Mouse (Mus musculus) embryonic facial prominence, embryonic 14.5 days (tissue): ENCODE results near the gene Hnrnpa1. TPM values are rescaled to one million over a fixed set of nuclear protein-coding genes. Genes with fewer than 3 reads are reported as not detected.

Experiments
- ATAC-seq: fragments of 200-750 bp; cut with Nextera tagmentation; 2 replicates; pipeline ENCODE4 v1.8.0; 2017; ENCODE audit warnings: low read depth, moderate number of reproducible peaks, moderate TSS enrichment
- DNase-seq: peaks from one replicate; pipeline ENCODE4 v3.0.0-alpha.2; 2015; ENCODE audit warnings: low spot score
- H3K27ac ChIP-seq: fragments of 300-500 bp; sonication (generic); replicated peaks from 2 replicates; pipeline ENCODE4 v1.5.1; 2014; ENCODE audit warnings: low read depth, mild to moderate bottlenecking, low read length, moderate library complexity
- H3K27me3 ChIP-seq: fragments of 300-500 bp; sonication (generic); replicated peaks from 2 replicates; pipeline ENCODE4 v1.6.1; 2014; ENCODE audit warnings: low read length; ENCODE audit not compliant: control insufficient read depth, insufficient read depth
- H3K36me3 ChIP-seq: fragments of 300-500 bp; sonication (generic); 2 replicates; pipeline ENCODE4 v1.6.1; 2014; ENCODE audit warnings: low read length, mixed read lengths; ENCODE audit not compliant: control insufficient read depth, insufficient read depth
- H3K4me1 ChIP-seq: fragments of 300-500 bp; sonication (generic); 2 replicates; pipeline ENCODE4 v1.6.1; 2014; ENCODE audit warnings: antibody characterized with exemption, low read length; ENCODE audit not compliant: control insufficient read depth, insufficient read depth
- H3K4me2 ChIP-seq: fragments of 300-500 bp; sonication (generic); 2 replicates; pipeline ENCODE4 v1.6.1; 2014; ENCODE audit warnings: low read depth, mild to moderate bottlenecking, low read length, moderate library complexity, mixed read lengths
- H3K4me3 ChIP-seq: fragments of 300-500 bp; sonication (generic); 2 replicates; pipeline ENCODE4 v1.5.1; 2014; ENCODE audit warnings: low read depth, mild to moderate bottlenecking, low read length
- H3K9ac ChIP-seq: fragments of 300-500 bp; sonication (generic); 2 replicates; pipeline ENCODE4 v1.6.1; 2014; ENCODE audit warnings: low read depth, mild to moderate bottlenecking, low read length, moderate library complexity, mixed read lengths
- H3K9me3 ChIP-seq: fragments of 300-500 bp; sonication (generic); 2 replicates; pipeline ENCODE4 v1.6.1; 2016; ENCODE audit warnings: low read length; ENCODE audit not compliant: control insufficient read depth
- WGBS: fragments of 180-500 bp; shearing (Covaris S2); extraction: QIAGEN DNeasy Blood & Tissue Kit; methylation state at CpG from one replicate; pipeline ENCODE4 v1.1.7; 2014; 5-methylcytosine and 5-hydroxymethylcytosine counted together
- polyA plus RNA-seq: library from polyadenylated mRNA; unstranded; fragments of >200 nt; fragmentation: Nextera tagmentation; extraction: Ambion mirVana; gene quantifications from 2 replicates; pipeline ENCODE4 v1.2.1, GENCODE M21; 2014

Hnrnpa1 gene
- polyA plus RNA-seq, 1 experiment from 2014 or later, result 573 TPM

- H3K27ac ChIP-seq, result no peak overlapping the region
- no peak overlapping the region for H3K4me2 ChIP-seq
- H3K36me3 ChIP-seq, result 0 out of 2 replicates have a peak, but pooled peaks cover 3% of the 10 kb centered on the region
- no peaks in the 10 kb centered on the region for H3K9me3 ChIP-seq
- H3K4me3 ChIP-seq, result no peak overlapping the region
- 48% methylated on average over 7 of the region's 7 CpGs for WGBS
- H3K27me3 ChIP-seq, result no peaks in the 10 kb centered on the region
- ATAC-seq, result no peak
- 0 out of 2 replicates have a peak overlapping the region, but pooled peaks have one; percentile 14 for H3K9ac ChIP-seq
- peaks cover 7% of the 10 kb centered on the region for H3K4me1 ChIP-seq
- no peak for DNase-seq
Measured at GRCm38 (mm10) chr15:103277949-103278348, 37.7 kb downstream of the Hnrnpa1 start.

GRCm38 (mm10) chr15:103279750-103280149, 39.5 kb downstream of the Hnrnpa1 start:
- no peak overlapping the region for H3K4me2 ChIP-seq
- WGBS, result 61% methylated on average over 3 of the region's 3 CpGs
- ATAC-seq (no peak), DNase-seq (no peak)
- H3K4me1 ChIP-seq, result 0 out of 2 replicates have a peak, but pooled peaks cover 2% of the 10 kb centered on the region
- H3K9ac ChIP-seq, result no peak overlapping the region
- H3K36me3 ChIP-seq, result 0 out of 2 replicates have a peak, but pooled peaks cover 3% of the 10 kb centered on the region
- no peak overlapping the region for H3K27ac ChIP-seq
- no peak overlapping the region for H3K4me3 ChIP-seq
- no peaks in the 10 kb centered on the region for H3K27me3 ChIP-seq
- no peaks in the 10 kb centered on the region for H3K9me3 ChIP-seq

- DNase-seq (peak; percentile 58), ATAC-seq (no peak)
- no peak overlapping the region for H3K27ac ChIP-seq
- no peaks in the 10 kb centered on the region for H3K27me3 ChIP-seq
- 0 out of 2 replicates have a peak, but pooled peaks cover 3% of the 10 kb centered on the region for H3K36me3 ChIP-seq
- WGBS, result 68% methylated on average over 3 of the region's 3 CpGs
- H3K4me1 ChIP-seq, result peaks cover 13% of the 10 kb centered on the region
- no peak overlapping the region for H3K9ac ChIP-seq
- no peak overlapping the region for H3K4me3 ChIP-seq
- H3K9me3 ChIP-seq, result no peaks in the 10 kb centered on the region
- no peak overlapping the region for H3K4me2 ChIP-seq
Measured at GRCm38 (mm10) chr15:103280817-103281464, 40.7 kb downstream of the Hnrnpa1 start.

GRCm38 (mm10) chr15:103281465-103282205, 41.4 kb downstream of the Hnrnpa1 start:
- no peak overlapping the region for H3K4me2 ChIP-seq
- WGBS, result 93% methylated on average over 3 of the region's 3 CpGs
- H3K4me3 ChIP-seq, result no peak overlapping the region
- H3K36me3 ChIP-seq, result 0 out of 2 replicates have a peak, but pooled peaks cover 5% of the 10 kb centered on the region
- no peaks in the 10 kb centered on the region for H3K9me3 ChIP-seq
- peaks cover 17% of the 10 kb centered on the region for H3K4me1 ChIP-seq
- DNase-seq (no peak), ATAC-seq (no peak)
- no peak overlapping the region for H3K9ac ChIP-seq
- H3K27ac ChIP-seq, result no peak overlapping the region
- H3K27me3 ChIP-seq, result no peaks in the 10 kb centered on the region

GRCm38 (mm10) chr15:103284066-103284465, 43.8 kb downstream of the Hnrnpa1 start:
- ATAC-seq (no peak), DNase-seq (no peak)
- Histone ChIP-seq H3K9me3 (no peaks in the 10 kb centered on the region), H3K4me1 (peaks cover 17% of the 10 kb centered on the region), H3K27me3 (no peaks in the 10 kb centered on the region), H3K27ac (no peak overlapping the region), H3K4me2 (no peak overlapping the region), H3K4me3 (no peak overlapping the region), H3K36me3 (peaks cover 16% of the 10 kb centered on the region; the same call in 1 of the 2 replicates), H3K9ac (no peak overlapping the region)
- WGBS, result 58% methylated on average over 3 of the region's 3 CpGs

GRCm38 (mm10) chr15:103284647-103285046, 44.4 kb downstream of the Hnrnpa1 start:
- H3K9me3 ChIP-seq, result no peaks in the 10 kb centered on the region
- peaks cover 17% of the 10 kb centered on the region for H3K4me1 ChIP-seq
- H3K4me2 ChIP-seq, result no peak overlapping the region
- ATAC-seq (no peak), DNase-seq (no peak)
- H3K9ac ChIP-seq, result no peak overlapping the region
- WGBS, result 35% methylated on average over 2 of the region's 2 CpGs
- peak overlapping the region; percentile 63; the same call in 1 of the 2 replicates for H3K27ac ChIP-seq
- no peak overlapping the region for H3K4me3 ChIP-seq
- peaks cover 16% of the 10 kb centered on the region; the same call in 1 of the 2 replicates for H3K36me3 ChIP-seq
- H3K27me3 ChIP-seq, result no peaks in the 10 kb centered on the region

- 68% methylated on average over 1 of the region's 1 CpGs for WGBS
- DNase-seq (peak; percentile 74), ATAC-seq (peak; percentile 51)
- Histone ChIP-seq H3K27me3 (no peaks in the 10 kb centered on the region), H3K9me3 (no peaks in the 10 kb centered on the region), H3K4me3 (no peak overlapping the region), H3K27ac (peak overlapping the region; percentile 63), H3K4me2 (no peak overlapping the region), H3K4me1 (peaks cover 17% of the 10 kb centered on the region), H3K36me3 (peaks cover 25% of the 10 kb centered on the region), H3K9ac (no peak overlapping the region)
Measured at GRCm38 (mm10) chr15:103285778-103286417, 45.7 kb downstream of the Hnrnpa1 start.

GRCm38 (mm10) chr15:103289600-103289999, 49.4 kb downstream of the Hnrnpa1 start:
- H3K4me2 ChIP-seq, result no peak overlapping the region
- H3K4me1 ChIP-seq, result peaks cover 17% of the 10 kb centered on the region
- ATAC-seq (no peak), DNase-seq (no peak)
- H3K27ac ChIP-seq, result peak overlapping the region; percentile 34; the same call in 1 of the 2 replicates
- H3K4me3 ChIP-seq, result no peak overlapping the region
- no peaks in the 10 kb centered on the region for H3K9me3 ChIP-seq
- H3K36me3 ChIP-seq, result peaks cover 56% of the 10 kb centered on the region
- H3K27me3 ChIP-seq, result no peaks in the 10 kb centered on the region
- WGBS, result 40% methylated on average over 5 of the region's 5 CpGs
- H3K9ac ChIP-seq, result no peak overlapping the region
